Mouse (Mus musculus): Measurements from ENCODE around the gene Foxp1.

DNA sequence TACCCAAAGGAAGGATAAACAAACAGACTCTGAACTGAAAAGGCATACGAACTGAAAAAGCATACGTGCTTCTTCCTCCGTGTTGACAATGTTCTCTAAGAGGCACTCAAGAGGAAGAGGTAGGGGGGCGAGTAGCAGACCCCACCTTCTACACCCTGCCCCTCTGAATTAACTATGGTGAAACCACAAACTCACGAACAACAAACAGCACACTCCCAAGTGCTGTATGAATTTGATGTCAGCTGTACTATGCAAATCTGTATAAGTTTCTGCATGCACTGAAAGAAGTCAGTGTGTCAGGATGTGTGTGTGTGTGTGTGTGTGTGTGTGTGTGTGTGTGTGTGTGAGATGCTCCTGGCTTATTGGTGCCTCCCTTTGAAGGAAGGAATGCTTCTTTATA is 127.7 kb downstream of the Foxp1 start:
- no peak for TF ChIP-seq CTCF (IDR thresholded peaks at IDR 0.05)
- no peak for TF ChIP-seq EP300 (IDR thresholded peaks at IDR 0.05)
